Mouse (Mus musculus) gastrocnemius, postnatal 14 days (tissue): ENCODE measurements around the gene Vmn1r228. TPM values are rescaled to one million over a fixed set of nuclear protein-coding genes. Genes with fewer than 3 reads are reported as not detected.

Source experiments
- DNase-seq: peaks from one replicate; pipeline ENCODE4 v3.0.0; 2021; ENCODE audit warnings: mixed read lengths
- intact Hi-C: fragments of 180-260 bp; cut with DNase I; formaldehyde crosslinking; loops from one replicate; pipeline ENCODE4 v1.15.1; 2025; ENCODE audit warnings: low total_unique reads
- long read RNA-seq, 2 experiments: library from polyadenylated mRNA; stranded (forward); transcript quantifications; one replicate each; pipeline ENCODE4 v2.0.0; 2021
- total RNA-seq, 2 experiments: library from RNA; stranded (reverse); gene quantifications; 2 replicates each; pipeline ENCODE4 v1.2.3; 2021

Gene Vmn1r228
- not detected for total RNA-seq
- long read RNA-seq, experiment 1 = 0 reads
- long read RNA-seq, experiment 2 = 0 reads

DNA sequence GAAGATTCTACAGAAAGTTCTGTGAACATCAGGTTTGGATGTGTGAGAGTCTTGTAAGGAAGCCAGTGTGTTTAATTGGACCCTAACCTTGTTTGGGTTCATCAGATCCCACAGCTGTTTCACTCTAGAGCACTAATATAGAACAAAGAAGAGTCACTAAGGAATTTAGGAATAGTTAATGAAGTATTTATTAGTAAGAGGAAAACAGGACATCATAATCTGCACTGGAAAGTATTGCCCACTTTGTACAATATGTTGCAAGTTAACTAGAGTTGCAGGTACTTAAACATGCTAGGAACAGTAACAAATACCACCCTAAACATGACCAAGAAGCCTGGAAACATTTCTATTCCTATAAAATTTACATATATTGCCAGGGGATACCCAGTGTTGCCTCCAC is at the start of gene Vmn1r228:
Gene Vmn1r228 (minus strand): TSS at position 101 of the 400 bp plus-strand sequence.
- intact Hi-C loops = no loop called here
- DNase-seq = no peak

GRCm38 (mm10) chr17:20811255-20811654 is 25.3 kb upstream of the Vmn1r228 start, which contains the start of gene Vmn1r229:
Gene Vmn1r229, plus strand, starts transcription at chr17:20811555.
- intact Hi-C loops = no loop called here

DNA sequence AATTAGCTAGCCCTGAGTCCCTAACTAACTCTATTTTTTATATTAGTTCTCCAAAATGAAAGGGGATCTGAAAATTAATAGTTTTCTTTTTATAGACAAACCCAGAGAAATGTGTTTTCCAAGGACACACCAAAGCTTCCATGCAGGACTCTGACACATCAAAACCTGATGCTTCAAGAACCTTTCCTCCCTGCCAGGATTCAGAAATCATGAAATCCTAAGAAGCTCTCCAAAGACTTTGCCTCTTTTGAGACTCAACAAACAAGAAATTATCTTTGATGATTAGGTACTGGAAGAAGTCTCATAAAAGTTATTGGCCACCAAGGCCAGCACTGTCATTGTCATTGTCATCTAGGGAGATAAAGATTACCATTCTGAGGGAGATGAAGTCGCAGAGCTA is 56.4 kb downstream of the Vmn1r228 start, which contains the start of gene Vmn1r227:
Gene Vmn1r227 (plus strand): TSS at position 301 of the 400 bp plus-strand sequence.
- no peak for DNase-seq
- intact Hi-C loops = no loop called here

More at GRCm38 (mm10) chr17:20811255-20811654, 25.3 kb upstream of the Vmn1r228 start, which contains the start of gene Vmn1r229:
- no peak for DNase-seq

Other genes starting within 250 kb of the Vmn1r228 start
- not detected for gene Vmn2r109, start 221.4 kb downstream of the Vmn1r228 start, total RNA-seq
- not detected for gene Vmn2r110, start 189.7 kb downstream of the Vmn1r228 start, total RNA-seq
- gene Fpr-rs3, start 161.3 kb downstream of the Vmn1r228 start, total RNA-seq = not detected
- not detected for gene Vmn1r226, start 103.3 kb downstream of the Vmn1r228 start, total RNA-seq
- not detected for gene Vmn1r227, start 56.3 kb downstream of the Vmn1r228 start, total RNA-seq
- gene Vmn1r229, start 25.4 kb upstream of the Vmn1r228 start, total RNA-seq = not detected
- gene Vmn1r230, start 54.3 kb upstream of the Vmn1r228 start, total RNA-seq = not detected
- not detected for gene Vmn1r231, start 118.9 kb upstream of the Vmn1r228 start, total RNA-seq
- not detected for gene Vmn1r232, start 133.6 kb upstream of the Vmn1r228 start, total RNA-seq
- 100 to 1,000 TPM; 124 to 125 TPM for gene Ppp2r1a, start 159.2 kb upstream of the Vmn1r228 start, total RNA-seq
- gene Vmn1r233, start 210.3 kb upstream of the Vmn1r228 start, total RNA-seq = not detected
- gene Zfp160, start 222.7 kb upstream of the Vmn1r228 start, total RNA-seq = 1 to 10 TPM; 6.4 to 7.9 TPM